ENCODE assay signal across 8 mouse cellular contexts in genomic region chr5:30949654-30950326, GRCm38 (mm10). TPM values are rescaled to one million over a fixed set of nuclear protein-coding genes. Genes with fewer than 3 reads are reported as not detected.
DNase-seq lines count a peak whose midpoint lies in the region; ATAC-seq and TF ChIP-seq lines count a peak whose summit lies in the region.

No protein-coding gene starts in this region.

- H3K4me3 ChIP-seq in cerebellum, adult 2 months (replicated peaks; ENCODE audit: insufficient read depth, low read depth, low read length): peak overlapping the region; percentile 97
- peak overlapping the region; percentile 46 for H3K4me3 ChIP-seq in forebrain, postnatal 0 days (ENCODE audit: low read depth, low read length)
- peak overlapping the region; percentile 56 for H3K4me3 ChIP-seq in lung, embryonic 14.5 days (ENCODE audit: low read depth, low read length)

- peak; percentile 79 for ATAC-seq in forebrain, postnatal 0 days
- ATAC-seq in lung, embryonic 14.5 days (ENCODE audit: insufficient read depth): peak; percentile 93
- ATAC-seq in neutrophil, adult 5-6 weeks (ENCODE audit: extremely low read depth, insufficient number of reproducible peaks, low FRiP score, poor library complexity, severe bottlenecking): peak; percentile 72

- peaks cover 22% of the 10 kb centered on the region for H3K4me1 ChIP-seq in cerebellum, adult 2 months (ENCODE audit: control insufficient read depth, insufficient read depth, low read length)
- peaks cover 13% of the 10 kb centered on the region; the same call in 1 of the 2 replicates for H3K4me1 ChIP-seq in forebrain, postnatal 0 days (ENCODE audit: insufficient read depth)
- H3K4me1 ChIP-seq in lung, embryonic 14.5 days (ENCODE audit: insufficient read depth): peaks cover 3% of the 10 kb centered on the region; the same call in 1 of the 2 replicates

- peak; percentile 92 for DNase-seq in MEL-GATA-1-ER (ENCODE audit: extremely low read depth, low read depth)
- DNase-seq in cerebellum, adult 2 months: peak; percentile 86
- peak; percentile 91 for DNase-seq in forebrain, postnatal 0 days
- peak; percentile 95 for DNase-seq in heart, postnatal 4 days
- peak; percentile 90 for DNase-seq in layer of hippocampus, adult 8-10 months (ENCODE audit: low spot score in 2 of 2)
- DNase-seq in lung, embryonic 14.5 days: peak; percentile 97
- peak; percentile 93 for DNase-seq in thymus, adult 18-20 months

- peak overlapping the region; percentile 86 for H3K4me2 ChIP-seq in forebrain, postnatal 0 days (ENCODE audit: low read depth)
- peak overlapping the region; percentile 86 for H3K4me2 ChIP-seq in lung, embryonic 14.5 days

- no peak for TF ChIP-seq CTCF in cerebellum, adult 2 months (IDR thresholded peaks at IDR 0.05; ENCODE audit: borderline replicate concordance, insufficient read depth, low read depth, low read length)
- TF ChIP-seq CTCF in forebrain, postnatal 0 days (IDR thresholded peaks at IDR 0.05; ENCODE audit: low read depth): peak; percentile 55
- peak; percentile 32; the same call in 1 of the 2 replicates for TF ChIP-seq CTCF in lung, embryonic 14.5 days (IDR thresholded peaks at IDR 0.05; ENCODE audit: low read depth)

- TF ChIP-seq POLR2A in cerebellum, adult 2 months (IDR thresholded peaks at IDR 0.05; ENCODE audit: borderline replicate concordance, insufficient read depth, low read length): peak; percentile 57; the same call in 1 of the 2 replicates

- peak overlapping the region; percentile 60 for H3K27ac ChIP-seq in cerebellum, adult 2 months (ENCODE audit: insufficient read depth, low read length)
- H3K27ac ChIP-seq in forebrain, postnatal 0 days (ENCODE audit: low read depth, low read length): peak overlapping the region; percentile 46
- peak overlapping the region; percentile 50; the same call in 1 of the 2 replicates for H3K27ac ChIP-seq in lung, embryonic 14.5 days (ENCODE audit: low read depth)

- H3K9ac ChIP-seq in forebrain, postnatal 0 days: peak overlapping the region; percentile 56
- peak overlapping the region; percentile 62 for H3K9ac ChIP-seq in lung, embryonic 14.5 days

- H3K36me3 ChIP-seq in forebrain, postnatal 0 days (ENCODE audit: insufficient read depth): peaks cover 32% of the 10 kb centered on the region
- H3K36me3 ChIP-seq in lung, embryonic 14.5 days (ENCODE audit: insufficient read depth): peaks cover 27% of the 10 kb centered on the region

- H3K27me3 ChIP-seq in cerebellum, adult 2 months (ENCODE audit: control insufficient read depth, insufficient read depth, low read length): no peaks in the 10 kb centered on the region
- no peaks in the 10 kb centered on the region for H3K27me3 ChIP-seq in forebrain, postnatal 0 days (ENCODE audit: insufficient read depth, low read length)
- H3K27me3 ChIP-seq in lung, embryonic 14.5 days (ENCODE audit: insufficient read depth, low read length): peaks cover 8% of the 10 kb centered on the region

- no peaks in the 10 kb centered on the region for H3K9me3 ChIP-seq in forebrain, postnatal 0 days (ENCODE audit: low read length)
- H3K9me3 ChIP-seq in lung, embryonic 14.5 days (ENCODE audit: low read depth, low read length): no peaks in the 10 kb centered on the region

- WGBS in cerebellum, adult 2 months: under 1% methylated on average over 31 of the region's 31 CpGs
- under 1% methylated on average over 31 of the region's 31 CpGs for WGBS in forebrain, postnatal 0 days
- WGBS in lung, embryonic 14.5 days: under 1% methylated on average over 31 of the region's 31 CpGs

RNA-seq across cellular contexts. Expression of gene Cgref1, which starts 4.4 kb away (rescaled TPM):
- 16.7 and 18.5 TPM in 2 replicates for polyA plus RNA-seq in cerebellum, adult 2 months (2012; rRNA removed)
- 67.3 and 82.1 TPM in 2 replicates for total RNA-seq in forebrain, postnatal 0 days (2014; rRNA removed)
- polyA plus RNA-seq in forebrain, postnatal 0 days (2015; fragmentation: Nextera tagmentation; extraction: Ambion mirVana): 61.0 and 63.5 TPM in 2 replicates
- under 1 TPM; 0.67 to 0.77 TPM for total RNA-seq in heart, postnatal 4 days (2021)
- 10 to 100 TPM; 13.8 to 19.2 (median 18.8) TPM for total RNA-seq in layer of hippocampus, adult 8-10 months (2022)
- polyA plus RNA-seq in lung, embryonic 14.5 days (2014; fragmentation: Nextera tagmentation; extraction: Ambion mirVana): 2.3 and 2.6 TPM in 2 replicates
- total RNA-seq in neutrophil, adult 5-6 weeks (2017): 0.25 and 0.47 TPM in 2 replicates

RNA-seq across cellular contexts. Expression of gene Preb, which starts 10.4 kb away (rescaled TPM):
- 228 and 241 TPM in 2 replicates for polyA plus RNA-seq in cerebellum, adult 2 months (2012; rRNA removed)
- 23.7 and 42.7 TPM in 2 replicates for total RNA-seq in forebrain, postnatal 0 days (2014; rRNA removed)
- polyA plus RNA-seq in forebrain, postnatal 0 days (2015; fragmentation: Nextera tagmentation; extraction: Ambion mirVana): 65.1 and 77.0 TPM in 2 replicates
- 10 to 100 TPM; 62.3 to 68.4 TPM for total RNA-seq in heart, postnatal 4 days (2021)
- total RNA-seq in layer of hippocampus, adult 8-10 months (2022): 100 to 1,000 TPM; 118 to 148 (median 139) TPM
- 79.8 and 99.6 TPM in 2 replicates for polyA plus RNA-seq in lung, embryonic 14.5 days (2014; fragmentation: Nextera tagmentation; extraction: Ambion mirVana)
- total RNA-seq in neutrophil, adult 5-6 weeks (2017): 299 and 306 TPM in 2 replicates

RNA-seq across cellular contexts. Expression of gene Tcf23, which starts 18.7 kb away (rescaled TPM):
- 0.28 and 0.29 TPM in 2 replicates for polyA plus RNA-seq in cerebellum, adult 2 months (2012; rRNA removed)
- not detected in 2 replicates for total RNA-seq in forebrain, postnatal 0 days (2014; rRNA removed)
- polyA plus RNA-seq in forebrain, postnatal 0 days (2015; fragmentation: Nextera tagmentation; extraction: Ambion mirVana): not detected in 2 replicates
- under 1 TPM; 0.23 to 0.26 TPM for total RNA-seq in heart, postnatal 4 days (2021)
- under 1 TPM; 0.14 to 0.28 (median 0.22) TPM for total RNA-seq in layer of hippocampus, adult 8-10 months (2022)
- 0.16 and 0.25 TPM in 2 replicates for polyA plus RNA-seq in lung, embryonic 14.5 days (2014; fragmentation: Nextera tagmentation; extraction: Ambion mirVana)
- not detected in 2 replicates for total RNA-seq in neutrophil, adult 5-6 weeks (2017)

RNA-seq across cellular contexts. Expression of gene Khk, which starts 28.6 kb away (rescaled TPM):
- polyA plus RNA-seq in cerebellum, adult 2 months (2012; rRNA removed): 34.1 and 34.2 TPM in 2 replicates
- 4.5 and 5.3 TPM in 2 replicates for total RNA-seq in forebrain, postnatal 0 days (2014; rRNA removed)
- polyA plus RNA-seq in forebrain, postnatal 0 days (2015; fragmentation: Nextera tagmentation; extraction: Ambion mirVana): 11.7 and 13.2 TPM in 2 replicates
- 1 to 10 TPM; 6.4 to 9.2 TPM for total RNA-seq in heart, postnatal 4 days (2021)
- 10 to 100 TPM; 13.2 to 23.8 (median 16.8) TPM for total RNA-seq in layer of hippocampus, adult 8-10 months (2022)
- polyA plus RNA-seq in lung, embryonic 14.5 days (2014; fragmentation: Nextera tagmentation; extraction: Ambion mirVana): 13.0 and 15.0 TPM in 2 replicates
- 25.7 and 28.2 TPM in 2 replicates for total RNA-seq in neutrophil, adult 5-6 weeks (2017)

RNA-seq across cellular contexts. Expression of gene Emilin1, which starts 36.6 kb away (rescaled TPM):
- 1.7 and 2.6 TPM in 2 replicates for polyA plus RNA-seq in cerebellum, adult 2 months (2012; rRNA removed)
- total RNA-seq in forebrain, postnatal 0 days (2014; rRNA removed): 10.0 and 11.3 TPM in 2 replicates
- polyA plus RNA-seq in forebrain, postnatal 0 days (2015; fragmentation: Nextera tagmentation; extraction: Ambion mirVana): 9.6 and 10.0 TPM in 2 replicates
- total RNA-seq in heart, postnatal 4 days (2021): 10 to 100 TPM; 83.4 to 93.2 TPM
- total RNA-seq in layer of hippocampus, adult 8-10 months (2022): 1 to 10 TPM; 2.1 to 3.1 (median 2.6) TPM
- 162 and 185 TPM in 2 replicates for polyA plus RNA-seq in lung, embryonic 14.5 days (2014; fragmentation: Nextera tagmentation; extraction: Ambion mirVana)
- total RNA-seq in neutrophil, adult 5-6 weeks (2017): 2.1 and 2.2 TPM in 2 replicates

Comparison
In these comparisons a context has a peak if more than half of its experiments do, and no peak if none do; other contexts are left out.
1. Peak in every context shown above with its lines: DNase-seq, ATAC-seq, H3K4me3 ChIP-seq and H3K27ac ChIP-seq.
2. H3K4me3 ChIP-seq: peak in every context shown above with its lines; median percentile 97 in cerebellum, adult 2 months; 56 in lung, embryonic 14.5 days; 46 in forebrain, postnatal 0 days.
3. RNA of gene Cgref1, which starts 4.4 kb away (total RNA-seq): 67.3 to 82.1 TPM in forebrain, postnatal 0 days and 13.8 to 19.2 TPM in layer of hippocampus, adult 8-10 months; 0.67 to 0.77 TPM in heart, postnatal 4 days and 0.25 to 0.47 TPM in neutrophil, adult 5-6 weeks; every median in the first group is over 4 times any median in the second.